Mouse (Mus musculus) yolk sac, embryonic 10.5 days (tissue): Measurements from ENCODE around the gene Gm20388.

Experiments used
- DNase-seq: peaks from one replicate; pipeline ENCODE4 v3.0.0-alpha.2; 2017; ENCODE audit warnings: low spot score

Gm20388 gene

DNA sequence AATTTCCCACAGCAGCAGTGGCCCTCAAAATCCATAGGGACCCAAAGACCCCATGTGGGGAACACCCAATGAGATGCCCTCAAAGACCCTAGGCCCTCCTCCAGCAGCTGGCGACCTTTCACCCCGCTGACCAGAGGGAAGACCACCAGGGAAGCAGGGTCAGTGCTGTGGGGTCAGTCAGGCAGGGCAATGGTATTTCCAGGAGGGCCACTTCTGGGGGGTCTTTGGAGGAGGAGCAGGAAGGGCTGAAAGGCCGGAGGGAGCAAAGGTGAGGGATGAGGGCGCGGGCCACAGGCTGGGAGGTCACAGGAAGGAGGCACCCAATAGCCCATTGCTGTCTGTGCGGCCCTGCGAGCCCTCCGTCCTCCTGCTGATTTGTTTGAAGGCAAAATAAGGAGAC, 1539.6 kb downstream of the Gm20388 start:
- DNase-seq: no peak

DNA sequence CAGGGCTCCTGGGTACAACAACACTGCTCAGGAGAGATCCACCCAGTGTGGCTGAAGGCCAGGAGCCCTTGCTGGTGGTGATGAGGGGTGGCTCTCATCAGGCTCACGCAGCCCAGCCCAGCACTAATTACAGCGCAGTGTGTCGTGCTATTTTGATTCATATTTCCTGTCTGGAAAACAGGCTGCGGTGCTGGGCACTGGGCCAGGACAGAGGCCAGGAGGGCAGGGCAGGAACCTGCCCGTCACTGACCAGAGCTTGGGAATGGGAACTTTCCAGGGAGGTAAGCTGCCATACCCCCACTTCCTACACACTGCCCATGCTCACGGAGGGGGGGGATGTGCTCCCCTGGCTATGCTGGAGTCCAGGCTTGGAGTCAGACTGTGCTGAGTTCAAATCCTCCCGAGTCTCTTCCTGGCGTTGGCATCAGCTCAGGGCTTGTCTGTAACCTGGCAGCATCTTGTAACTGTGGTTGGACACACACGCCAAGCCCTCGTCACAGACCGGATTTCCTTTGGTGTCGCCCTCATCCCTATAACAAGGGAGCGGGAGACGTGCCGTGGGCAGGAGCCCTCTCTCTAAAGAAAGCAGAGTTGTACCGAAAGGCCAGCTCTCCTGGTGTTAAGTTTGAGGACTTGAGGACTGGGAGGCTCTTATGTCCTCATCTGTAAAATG, 1540.9 kb downstream of the Gm20388 start:
- DNase-seq: no peak

DNA sequence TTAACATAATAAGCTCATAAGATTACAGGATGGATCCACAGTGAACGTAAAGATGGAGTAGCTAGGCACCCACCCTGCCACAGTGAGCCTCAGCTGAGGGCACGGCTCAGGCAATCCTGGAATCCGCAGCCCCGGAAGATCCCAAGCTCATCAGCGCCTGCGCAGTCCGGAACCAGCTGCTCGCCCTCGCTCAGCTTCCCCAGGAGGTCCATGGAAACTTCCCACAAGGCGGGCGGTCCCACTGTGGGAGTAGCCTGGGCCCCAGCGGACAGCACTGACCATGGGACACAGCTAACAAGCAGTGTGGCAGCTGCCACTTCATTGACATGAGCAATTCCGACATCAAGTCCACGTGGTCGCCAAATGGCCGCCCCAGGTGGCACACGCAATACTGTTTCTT, 1544.1 kb downstream of the Gm20388 start:
- no peak for DNase-seq

DNA sequence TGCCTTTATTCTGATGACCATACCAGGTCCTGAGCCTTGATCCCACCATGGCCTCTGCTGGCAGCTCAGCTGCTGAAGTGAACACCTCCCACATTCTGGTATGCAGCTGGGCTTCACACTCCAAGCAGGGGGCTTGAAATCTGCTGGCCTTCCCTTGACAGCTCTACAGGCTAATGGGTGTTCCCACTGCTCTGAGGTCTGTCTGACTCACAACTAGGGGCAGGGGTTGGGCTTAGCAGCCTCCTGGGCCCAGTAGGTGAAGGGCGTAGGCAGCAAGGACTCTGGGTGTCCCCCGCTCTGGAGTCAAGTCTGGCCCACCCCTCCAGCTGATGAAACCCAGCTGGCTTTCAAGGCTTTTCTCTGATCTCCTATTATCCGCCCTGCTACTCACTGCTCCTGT, 1550.6 kb downstream of the Gm20388 start:
- DNase-seq: no peak

DNA sequence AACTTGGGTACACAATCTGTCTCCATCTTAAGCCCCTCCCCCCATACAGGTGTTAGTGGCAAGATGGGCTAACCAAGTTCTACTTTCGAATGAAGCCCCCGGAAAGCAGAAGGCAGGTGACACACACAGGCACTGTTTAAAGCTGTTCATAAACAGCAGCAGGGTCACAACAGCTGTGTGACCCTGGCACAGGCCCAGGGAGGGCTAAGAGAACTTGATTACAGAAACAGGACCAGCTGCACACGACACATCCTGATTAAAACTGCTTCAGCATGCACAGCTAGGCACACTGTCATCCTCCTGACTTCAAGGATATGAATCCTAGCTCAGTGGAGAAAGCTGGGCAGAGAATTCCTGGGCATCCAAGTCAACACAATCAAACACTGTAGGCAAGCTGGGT, 1551.5 kb downstream of the Gm20388 start:
- DNase-seq: no peak

DNA sequence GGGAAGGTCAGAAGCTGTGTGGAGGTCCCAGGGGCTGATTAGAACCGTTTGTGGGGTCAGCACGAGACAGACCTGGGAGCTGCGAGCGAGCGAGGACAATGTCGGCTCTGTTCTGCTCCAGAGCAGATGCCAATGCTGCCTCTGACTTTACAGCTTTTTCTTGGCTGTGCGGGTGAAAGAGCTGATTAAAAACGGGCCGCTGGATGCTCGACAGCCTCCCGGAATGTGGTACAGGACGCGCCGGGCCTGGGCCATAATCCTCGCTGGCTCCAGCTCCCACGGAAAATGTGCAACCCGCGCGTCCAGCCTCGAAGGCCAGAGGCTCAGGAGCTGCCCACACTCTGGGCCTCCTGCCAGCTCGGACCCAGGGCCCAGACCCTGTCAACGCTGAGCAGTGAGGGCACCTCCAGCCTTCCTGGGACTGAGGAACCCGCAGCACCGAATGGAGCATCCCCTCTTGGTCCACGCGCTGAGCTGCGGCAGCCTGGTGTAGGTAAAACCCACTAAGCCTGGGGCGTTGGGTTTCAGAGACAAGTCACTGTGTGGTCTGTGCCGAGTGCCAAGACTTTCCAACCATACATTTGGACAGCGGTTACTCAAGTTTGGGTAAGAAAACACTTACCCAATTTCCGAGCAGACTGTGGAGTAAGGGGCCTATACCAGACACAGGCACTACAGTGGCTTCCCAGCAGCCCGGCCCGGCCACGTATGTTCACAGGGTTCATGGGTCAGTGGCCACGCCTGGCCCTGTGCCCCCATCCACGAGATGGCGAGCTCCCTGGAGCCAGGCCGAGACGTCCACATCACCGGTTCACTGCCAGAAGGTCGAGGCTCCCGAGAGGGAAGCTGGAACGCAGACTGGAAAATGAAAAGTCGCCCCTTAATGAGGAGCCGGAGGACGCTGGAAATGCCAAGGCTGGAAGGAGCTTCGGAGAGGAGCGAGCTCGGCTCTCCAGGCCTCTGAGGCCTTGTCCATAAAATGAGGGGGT, 1557.7 kb downstream of the Gm20388 start:
- DNase-seq: no peak

DNA sequence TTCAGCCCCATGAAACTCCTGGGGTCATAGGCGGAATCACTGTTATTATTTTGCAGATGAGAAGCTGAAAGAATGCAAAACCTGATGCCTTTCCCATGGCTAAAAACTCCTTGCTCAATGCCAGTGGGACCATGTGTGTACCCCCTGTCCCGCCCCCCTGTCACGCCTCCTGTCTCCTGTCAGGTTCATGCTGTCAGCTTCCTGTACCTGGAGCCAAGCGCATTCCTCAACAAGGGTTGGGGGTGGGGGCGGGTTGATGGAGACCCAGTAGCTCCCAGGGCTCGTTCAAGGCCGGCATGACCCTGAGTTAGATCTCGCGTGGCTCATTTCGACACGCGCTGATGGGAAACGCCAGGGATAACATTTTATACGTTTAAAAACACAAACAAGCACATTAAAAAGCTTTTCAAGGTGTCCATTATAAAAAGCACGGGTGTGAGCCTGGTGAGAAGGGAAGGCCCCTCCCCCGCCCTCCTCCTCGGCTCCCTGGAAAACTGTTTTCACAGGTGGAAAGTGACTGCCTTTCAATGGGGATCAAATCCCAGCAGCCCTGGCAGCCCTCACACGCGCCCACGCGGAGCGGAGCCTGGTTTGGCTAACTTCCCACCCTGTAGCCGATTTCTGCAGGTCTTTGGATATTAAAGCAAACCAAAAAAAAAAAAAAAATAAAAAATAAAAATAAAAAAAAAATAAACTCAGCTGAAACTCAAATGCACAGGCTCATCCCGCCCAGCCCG, 1563.7 kb downstream of the Gm20388 start:
- no peak for DNase-seq

DNA sequence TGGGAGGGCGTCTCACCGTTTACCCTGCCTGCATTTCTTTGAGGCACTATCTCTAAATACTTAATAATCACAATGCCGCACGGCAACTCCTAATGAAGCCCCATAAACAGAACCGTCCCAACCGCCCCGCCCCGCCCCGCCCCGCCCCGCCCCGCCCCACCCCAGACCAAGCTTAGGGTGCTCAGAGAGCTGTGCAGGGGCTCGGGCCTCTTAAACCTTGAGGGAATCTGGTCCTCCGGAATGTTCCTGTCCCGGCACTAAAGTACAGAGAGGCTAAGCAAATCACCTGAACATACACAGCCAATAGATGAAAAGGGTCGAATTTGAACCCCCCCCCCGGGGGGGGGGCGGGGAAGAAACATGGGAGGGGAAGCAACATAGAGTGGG, 1564.2 kb downstream of the Gm20388 start:
- DNase-seq: no peak

DNA sequence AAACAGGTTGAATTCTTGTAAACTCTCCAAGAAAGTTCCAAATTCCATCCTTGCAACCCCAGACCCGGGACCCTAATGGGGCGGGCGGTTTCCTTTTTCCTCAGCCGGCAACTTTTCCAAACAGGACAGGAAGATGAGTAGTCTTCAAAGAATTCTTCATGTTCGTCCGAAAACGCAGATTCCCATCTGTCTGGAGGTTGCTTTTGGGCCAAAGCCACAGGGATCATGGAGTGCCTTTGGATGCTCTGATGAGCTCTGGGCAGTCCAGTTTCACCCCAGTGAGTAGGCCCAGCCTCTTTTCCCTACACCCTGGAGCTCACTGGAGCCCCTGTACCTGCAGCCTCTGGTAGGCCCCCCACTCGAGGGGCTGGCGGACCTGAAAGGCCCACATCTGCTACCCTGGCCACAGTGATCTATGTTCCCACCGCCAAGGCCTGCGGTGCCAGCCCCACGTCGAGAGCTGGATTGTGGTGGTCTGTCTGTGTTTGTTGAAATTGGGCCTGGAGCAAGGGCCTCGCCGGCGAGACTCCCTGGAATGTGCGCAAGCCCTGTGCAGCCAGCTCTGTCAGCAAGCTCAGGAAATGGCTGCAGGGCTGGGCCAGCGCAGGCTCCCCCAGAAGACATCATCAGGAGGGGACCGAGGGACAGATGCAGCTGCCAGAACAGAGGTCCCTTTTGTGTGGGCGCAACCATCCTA, 1567.4 kb downstream of the Gm20388 start:
- peak; percentile 23 for DNase-seq

DNA sequence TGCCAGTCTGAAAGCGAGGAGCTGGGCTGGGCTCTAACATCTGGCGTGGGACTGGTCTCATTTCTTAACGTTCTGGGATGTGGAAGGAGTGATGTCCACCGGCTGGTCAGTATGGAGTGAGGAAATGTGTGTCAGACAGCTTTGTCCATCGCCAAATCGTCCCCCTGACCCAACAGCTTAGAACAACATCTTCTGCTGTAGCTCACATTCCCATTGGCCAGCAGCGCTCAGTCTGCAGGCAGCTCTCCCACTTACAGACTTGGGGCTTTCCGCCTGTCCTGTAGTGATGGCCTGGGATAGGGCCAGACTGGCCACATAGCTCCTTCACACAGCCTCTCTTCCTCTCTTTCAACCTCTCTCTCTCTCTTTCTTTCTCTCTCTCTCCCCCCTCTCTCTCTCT, 1568.5 kb downstream of the Gm20388 start:
- DNase-seq: no peak

DNA sequence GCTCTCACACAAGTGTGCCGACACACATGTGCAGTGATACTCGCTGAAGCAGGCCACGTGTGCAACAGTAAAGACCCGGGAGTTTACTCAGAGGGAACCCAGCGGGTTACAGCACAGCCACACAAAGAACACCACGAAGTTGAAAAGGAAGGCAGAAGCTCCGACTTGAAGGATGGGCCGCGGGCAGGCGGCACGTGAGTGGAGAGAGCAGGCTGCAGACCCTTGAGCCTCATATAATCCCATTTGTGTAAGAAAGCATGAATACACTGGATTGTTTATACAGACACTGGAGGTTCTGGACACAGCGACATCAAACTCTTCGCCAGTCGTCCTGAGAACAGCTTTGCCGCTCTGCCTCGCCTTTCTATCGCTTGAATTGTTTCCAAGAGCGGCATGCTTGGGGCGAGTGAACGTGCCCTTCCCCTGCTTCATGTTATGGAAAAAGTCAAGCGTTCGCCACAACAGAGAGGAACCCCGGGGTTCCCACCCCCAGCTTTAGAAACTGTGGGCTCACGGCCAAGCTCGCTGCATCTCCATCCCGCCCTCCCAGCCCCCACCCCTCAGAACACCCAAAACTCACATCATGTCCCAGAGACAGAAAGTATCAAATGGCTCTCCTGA, 1569.9 kb downstream of the Gm20388 start:
- no peak for DNase-seq

DNA sequence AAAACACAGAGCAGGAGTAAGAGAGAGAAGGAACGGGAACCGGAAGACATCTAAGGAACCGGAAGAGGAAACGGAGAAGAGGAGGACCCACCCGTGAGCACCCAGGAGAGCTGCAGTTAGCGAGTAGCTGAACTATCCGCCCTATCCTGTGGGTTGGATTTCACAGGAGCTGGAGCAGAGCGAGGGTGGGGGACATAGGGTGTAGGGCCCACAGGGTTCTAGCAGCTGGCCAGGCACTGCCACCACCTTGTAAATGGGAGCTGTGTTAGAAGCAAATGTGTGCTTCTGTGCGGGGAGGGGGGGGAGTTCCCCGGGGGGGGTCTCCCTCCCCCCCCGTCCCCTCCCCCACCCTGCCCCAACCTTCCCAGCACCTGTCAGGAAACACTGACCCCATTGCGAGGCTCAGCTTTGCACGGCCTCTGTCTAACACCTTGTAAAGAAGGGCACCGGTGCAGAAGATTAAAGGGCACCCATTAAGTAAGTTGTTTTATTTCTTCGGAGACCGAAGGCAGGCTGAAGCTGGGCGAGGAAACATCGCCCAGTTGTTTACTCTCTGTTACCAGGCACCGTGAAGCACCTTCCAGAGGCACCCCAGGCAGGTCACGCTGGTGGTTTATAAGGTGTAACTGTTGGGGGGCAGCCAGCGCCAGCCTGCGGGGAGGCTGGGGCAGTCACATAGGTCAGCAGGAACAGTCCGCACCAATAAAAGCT, 1573.6 kb downstream of the Gm20388 start:
- DNase-seq: no peak

DNA sequence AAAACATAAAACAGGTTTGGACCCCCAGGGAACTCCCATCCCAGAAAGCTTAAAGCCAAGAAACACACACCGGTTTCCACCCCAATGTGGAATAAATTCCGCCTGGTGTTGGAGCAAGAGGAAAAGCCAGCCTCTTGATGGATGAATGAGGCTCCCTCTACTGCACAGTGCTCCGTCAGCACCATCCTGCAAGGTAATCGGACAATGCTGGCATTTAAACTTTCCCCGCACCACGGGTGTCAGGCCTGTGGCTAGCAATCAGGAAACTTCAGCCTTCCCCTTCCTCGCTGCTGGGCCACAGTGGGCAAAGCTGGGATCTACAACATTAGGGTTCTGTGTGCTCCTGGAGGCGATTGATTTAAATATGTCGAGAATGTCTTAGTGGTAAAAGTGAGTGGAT, 1581.0 kb downstream of the Gm20388 start:
- DNase-seq: no peak

DNA sequence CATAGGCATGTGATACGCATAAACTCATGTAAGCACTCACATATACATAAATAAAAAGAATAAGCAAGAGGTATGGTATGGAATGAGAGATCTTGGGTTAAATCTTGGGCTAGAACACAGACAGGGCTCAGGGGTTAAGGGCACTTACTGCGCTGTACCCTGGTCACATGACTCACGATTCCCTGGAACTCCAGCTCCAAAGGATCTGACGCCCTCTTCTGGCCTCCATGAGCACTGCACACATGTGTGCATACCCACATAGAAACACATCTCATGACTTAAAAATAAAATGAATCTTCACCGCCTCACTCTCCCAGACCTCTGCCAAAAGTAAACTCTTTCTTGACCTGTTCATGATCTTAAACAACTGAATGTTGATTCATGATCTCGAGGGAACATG, 1587.0 kb downstream of the Gm20388 start:
- DNase-seq: no peak

DNA sequence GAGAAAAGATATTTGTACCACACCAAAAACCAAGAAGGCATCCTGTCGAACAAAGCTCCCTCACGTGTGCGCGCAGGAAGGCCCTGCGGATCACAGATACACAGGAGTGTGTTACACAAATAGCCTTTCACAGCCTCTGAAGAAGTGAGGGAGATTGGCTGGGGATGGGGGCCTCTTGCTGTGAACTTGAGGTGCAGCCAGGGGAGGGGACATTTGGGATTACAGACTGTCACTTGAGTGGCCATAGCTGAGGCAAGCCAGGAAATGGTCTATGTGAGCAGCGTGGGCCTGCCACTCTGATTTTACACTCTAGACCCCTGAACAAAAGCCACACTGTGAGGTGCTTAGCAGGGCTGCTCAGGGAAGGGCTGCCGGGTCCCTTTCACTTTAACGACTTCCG, 1601.1 kb downstream of the Gm20388 start:
- DNase-seq: no peak

DNA sequence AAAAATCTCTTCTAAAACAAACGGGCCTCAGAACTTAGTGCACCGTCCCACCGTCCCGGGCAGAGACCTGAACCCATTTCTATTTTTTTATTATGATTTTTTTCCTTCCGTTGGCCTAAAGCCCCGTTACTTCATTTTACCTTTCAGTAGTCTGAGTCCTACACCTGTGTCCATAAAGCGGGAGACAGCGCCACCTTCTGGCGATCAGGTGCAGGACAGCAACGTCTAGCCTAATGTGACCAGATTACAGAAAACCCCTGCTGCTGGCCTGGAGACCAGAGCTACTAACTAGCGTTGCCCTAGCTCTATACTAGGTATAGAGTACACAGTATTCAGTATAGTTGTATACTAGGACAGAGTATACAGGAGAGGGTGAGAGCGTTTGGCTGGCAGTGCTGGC, 1602.8 kb downstream of the Gm20388 start:
- peak; percentile 66 for DNase-seq

DNA sequence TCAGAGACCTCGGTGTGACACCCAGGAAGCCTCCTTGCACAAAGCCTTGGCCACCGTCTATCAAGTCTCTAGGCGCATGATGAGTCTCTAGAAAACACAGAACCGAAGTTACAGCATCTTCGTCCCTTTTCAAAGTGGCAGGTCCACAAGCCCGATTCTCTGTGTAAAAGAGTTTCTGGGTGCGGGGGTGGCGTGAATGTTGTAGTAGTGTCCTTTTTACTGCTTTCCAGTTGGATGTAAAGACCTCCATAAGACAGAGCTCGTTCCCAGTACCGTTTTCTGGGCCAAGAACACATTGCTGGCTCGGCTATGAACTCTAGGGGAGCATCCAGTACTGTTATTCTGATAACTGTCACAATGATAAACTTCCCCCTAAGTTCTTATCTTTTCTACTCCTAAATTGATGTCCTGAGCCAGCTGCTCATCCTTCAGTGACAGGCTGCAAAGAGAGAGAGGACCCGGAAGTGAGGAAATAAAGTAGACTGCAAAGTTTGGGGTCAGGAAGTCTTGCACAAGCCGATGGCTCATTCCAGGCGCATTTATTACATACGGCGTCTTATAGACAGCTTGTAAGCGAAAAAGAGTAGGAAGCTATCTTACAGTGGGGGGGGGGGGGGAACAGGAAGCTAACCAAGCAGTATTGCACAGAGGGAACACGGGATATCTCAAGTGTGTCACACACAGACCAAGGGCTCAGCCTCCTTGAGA, 1614.6 kb downstream of the Gm20388 start:
- no peak for DNase-seq

DNA sequence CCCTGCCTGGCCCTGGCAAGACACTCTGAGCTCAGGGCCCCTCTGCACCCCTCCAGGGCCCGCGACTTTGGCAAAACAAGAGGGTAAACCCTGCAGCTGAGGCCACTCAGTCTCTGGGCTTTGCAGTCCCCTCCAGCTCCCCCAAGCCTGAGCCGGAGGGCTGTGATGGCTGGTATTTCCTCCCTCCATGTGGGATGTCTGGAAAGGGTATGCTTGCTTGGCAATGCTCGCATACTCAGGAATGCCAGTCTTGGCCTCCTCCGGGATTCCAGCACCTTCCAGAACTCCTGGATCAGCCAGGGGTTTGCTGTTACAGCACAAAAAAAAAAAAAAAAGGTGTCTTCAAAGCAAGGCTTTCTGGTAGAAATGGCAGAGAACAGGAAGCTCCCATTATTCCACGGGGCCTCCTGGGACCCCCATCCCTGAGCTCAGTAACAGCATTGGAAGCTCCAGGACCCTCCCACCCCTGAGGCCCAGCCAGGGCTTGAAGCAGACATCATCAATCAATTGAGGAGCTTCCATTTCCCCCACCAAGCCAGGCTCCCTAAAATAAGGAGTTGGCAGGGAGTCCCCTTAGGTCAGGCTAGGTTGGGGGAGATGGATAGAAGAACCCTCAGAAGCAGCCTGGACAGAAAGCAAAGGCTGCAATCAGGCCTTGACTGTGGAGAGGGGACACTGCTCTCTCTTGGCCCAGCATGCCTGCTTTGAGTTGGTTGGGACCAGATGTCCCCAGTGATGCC, 1616.3 kb downstream of the Gm20388 start:
- no peak for DNase-seq

DNA sequence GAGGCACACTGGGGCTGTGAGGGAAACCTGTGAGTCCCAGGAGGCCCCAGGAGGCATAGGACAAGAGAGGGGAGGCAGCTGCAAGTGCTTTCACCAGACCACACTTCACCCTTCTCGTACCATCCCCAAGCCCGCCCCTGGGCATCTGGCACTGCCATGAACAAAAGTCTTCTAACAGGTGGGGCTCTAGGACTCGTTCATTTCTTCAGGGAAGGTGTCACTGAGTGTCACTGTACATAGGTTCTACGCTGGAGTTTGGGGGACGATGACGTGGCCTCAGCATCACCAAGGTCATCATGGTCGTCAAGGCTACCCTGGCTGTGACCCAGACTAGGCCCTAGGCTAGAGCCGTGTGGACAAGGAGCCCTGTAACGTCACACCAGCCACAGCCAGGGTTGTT, 1617.1 kb downstream of the Gm20388 start:
- DNase-seq: no peak

DNA sequence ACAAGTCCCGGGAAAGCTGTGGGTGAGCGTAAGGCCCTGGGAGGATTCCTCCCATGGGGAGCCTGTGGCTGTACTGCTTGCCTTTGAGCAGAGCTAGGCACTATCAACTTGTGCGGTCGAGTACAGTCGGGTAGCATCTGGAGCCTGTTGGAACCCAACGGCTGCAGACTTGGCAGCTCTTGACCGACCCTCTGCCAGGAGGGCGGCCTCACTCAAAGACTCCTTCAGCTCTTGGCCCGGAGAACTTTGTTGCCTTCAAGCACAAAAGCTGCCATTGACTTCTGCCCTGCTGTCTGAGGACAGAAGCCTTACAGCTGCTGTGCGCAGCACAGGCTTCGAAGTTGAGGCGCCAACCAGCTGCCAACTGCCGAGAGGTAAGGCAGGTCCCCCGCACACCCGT, 1618.1 kb downstream of the Gm20388 start:
- no peak for DNase-seq
